Mouse (Mus musculus) testis, adult 10 weeks (tissue): ENCODE data around the gene Gm28539. TPM values are rescaled to one million over a fixed set of nuclear protein-coding genes. Genes with fewer than 3 reads are reported as not detected.

Source experiments
- polyA plus RNA-seq: library from polyadenylated mRNA; stranded (reverse); fragments of 350-450 nt; fragmentation: Illumina TruSeq; extraction: RNeasy Lipid Tissue Mini Kit (QIAGEN cat#74804); gene quantifications from one replicate; pipeline ENCODE4 v1.2.3, GENCODE M21; 2014; ENCODE audit warnings: low read depth, low replicate concordance

The Gm28539 gene
- polyA plus RNA-seq, result not detected

DNA sequence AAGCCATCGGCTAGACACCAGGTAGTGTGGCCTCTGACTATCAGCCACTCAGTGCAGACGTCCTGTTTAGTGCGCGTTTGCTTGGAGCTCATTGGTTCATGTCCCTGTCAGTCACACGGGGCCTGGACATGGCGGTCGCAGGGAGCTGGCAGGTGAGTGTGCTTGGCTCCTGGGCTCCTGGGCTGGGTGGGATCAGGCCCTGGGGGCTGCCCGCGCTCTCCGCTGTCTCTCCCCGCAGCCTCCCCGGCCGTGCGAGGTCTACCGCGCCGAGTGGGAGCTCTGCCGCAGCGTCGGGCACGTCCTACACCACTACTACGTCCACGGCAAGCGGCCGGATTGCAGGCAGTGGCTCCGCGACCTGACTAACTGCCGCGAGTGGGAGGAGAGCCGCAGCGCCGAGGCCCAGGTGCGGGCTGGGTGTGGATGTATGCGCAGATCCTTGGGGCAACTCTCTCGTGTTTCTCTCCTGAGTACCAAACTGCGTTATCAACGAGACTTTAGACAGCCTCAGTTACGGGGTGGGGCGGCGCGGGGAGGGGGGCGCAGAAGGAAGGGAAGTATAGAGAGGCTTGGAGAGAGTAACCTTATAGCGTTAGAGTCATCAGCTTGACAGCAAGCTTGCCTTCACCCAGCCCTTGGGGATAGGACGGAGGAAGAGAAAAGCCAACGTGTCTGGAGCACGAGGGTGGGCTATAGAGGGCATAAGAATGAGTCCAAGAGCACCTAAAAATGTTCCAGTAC is at the start of gene Gm28539, which contains the start of gene 2510002D24Rik:
Gene Gm28539, plus strand, starts transcription at position 117 of the 741 bp plus-strand sequence.
Gene 2510002D24Rik, plus strand, starts transcription at position 111 of the 741 bp plus-strand sequence.

GRCm38 (mm10) chr16:18811468-18812384 is 24.7 kb upstream of the Gm28539 start, which contains the start of the genes Ufd1 and Cdc45:
Gene Ufd1, plus strand, starts transcription at chr16:18811779.
Gene Cdc45, minus strand, starts transcription at chr16:18811987.

DNA sequence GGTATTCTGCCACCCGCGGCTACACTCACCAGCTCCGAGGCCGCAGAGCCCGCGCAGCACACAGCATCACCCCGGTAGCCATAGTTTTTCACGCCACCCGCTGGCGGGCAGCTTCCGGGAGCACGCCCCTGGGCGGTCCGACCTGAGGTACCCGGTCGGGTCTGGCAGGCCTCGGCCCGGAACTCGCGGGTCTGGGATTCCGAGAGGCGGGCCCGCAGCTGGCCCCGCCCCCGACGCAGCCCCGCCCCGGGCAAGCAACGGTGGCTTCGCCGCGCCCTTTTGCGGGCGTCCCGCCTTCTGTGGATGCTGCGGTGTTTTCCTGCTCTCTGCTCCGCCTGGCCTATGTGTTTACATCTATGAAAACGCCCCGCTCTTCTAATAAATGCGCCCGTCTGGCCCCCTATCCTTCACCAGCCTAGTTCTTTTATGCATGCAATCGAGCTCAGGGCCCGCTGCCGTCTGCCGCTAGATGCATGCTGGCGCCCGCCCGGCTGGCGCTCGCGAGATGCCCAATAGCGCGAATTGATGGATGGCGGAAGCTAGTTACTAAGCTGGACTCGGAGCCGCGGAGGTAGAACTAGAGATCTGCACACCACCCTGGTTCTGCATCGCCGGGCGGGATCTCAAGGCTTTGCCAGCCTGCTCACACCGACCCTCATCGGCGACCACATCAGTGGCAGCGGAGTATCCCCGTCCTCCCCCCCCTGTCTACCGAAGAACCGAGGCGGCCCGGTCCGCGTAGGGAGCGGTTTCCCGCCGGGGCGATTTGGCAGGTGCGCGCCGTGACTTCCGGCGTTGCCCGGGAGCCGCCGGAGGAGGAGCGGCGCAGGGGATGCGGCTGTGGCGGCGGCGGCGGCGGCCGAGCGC is 40.3 kb downstream of the Gm28539 start, which contains the start of the genes Mrpl40 and Hira:
Gene Mrpl40, minus strand, starts transcription at position 421 of the 867 bp plus-strand sequence.
Gene Hira, plus strand, starts transcription at position 596 of the 867 bp plus-strand sequence.

Other genes with a start within 250 kb of the Gm28539 start
- gene Tbx1, start 245.9 kb upstream of the Gm28539 start, polyA plus RNA-seq, result 1.8 TPM
- 1.3 TPM for gene Gp1bb, start 214.2 kb upstream of the Gm28539 start, polyA plus RNA-seq
- gene Gm49601, start 210.2 kb upstream of the Gm28539 start, polyA plus RNA-seq, result 1.8 TPM
- gene Sept5, start 206.6 kb upstream of the Gm28539 start, polyA plus RNA-seq, result 3.5 TPM
- 0.14 TPM for gene Cldn5, start 59.7 kb upstream of the Gm28539 start, polyA plus RNA-seq
- 206 TPM for gene Ufd1, start 24.8 kb upstream of the Gm28539 start, polyA plus RNA-seq
- 14.3 TPM for gene Cdc45, start 24.6 kb upstream of the Gm28539 start, polyA plus RNA-seq
- gene 2510002D24Rik, start within 50 bp of the Gm28539 start, polyA plus RNA-seq, result 2.0 TPM
- 52.6 TPM for gene Mrpl40, start 40.3 kb downstream of the Gm28539 start, polyA plus RNA-seq
- gene Hira, start 40.5 kb downstream of the Gm28539 start, polyA plus RNA-seq, result 9.0 TPM